Mouse (Mus musculus) retina, embryonic 14.5 days (tissue): ENCODE measurements at regions not wholly inside any gene's neighbourhood (a gene's known extent, or its start where the extent isn't known, plus 50 kb on each side); places are given as distances from the start of the nearest gene placed in this dataset.

ENCODE experiments used
- DNase-seq: peaks from one replicate; pipeline ENCODE4 v3.0.0-alpha.2; 2015; ENCODE audit warnings: low spot score

DNA sequence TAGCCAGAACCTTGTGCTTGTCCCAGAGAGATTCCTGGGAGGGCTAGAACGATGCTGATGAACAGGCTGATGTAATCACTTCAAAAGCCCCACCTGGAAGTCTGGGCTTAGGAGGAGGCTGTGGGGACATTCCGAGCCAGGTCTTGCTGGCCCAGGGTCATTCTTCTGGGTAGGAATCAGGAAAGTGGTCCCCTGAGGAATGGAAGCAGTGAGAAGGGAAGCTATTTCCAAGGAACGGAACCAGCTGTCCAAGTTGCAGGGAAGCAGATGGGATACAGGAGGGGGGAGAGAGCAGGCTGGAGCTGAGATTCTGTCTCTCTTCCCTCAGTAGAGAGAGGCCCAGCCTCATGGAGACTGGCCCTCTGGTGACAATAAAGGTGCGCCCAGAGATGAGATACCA, 243.9 kb downstream of the Tcf7l2 start:
- no peak for DNase-seq

DNA sequence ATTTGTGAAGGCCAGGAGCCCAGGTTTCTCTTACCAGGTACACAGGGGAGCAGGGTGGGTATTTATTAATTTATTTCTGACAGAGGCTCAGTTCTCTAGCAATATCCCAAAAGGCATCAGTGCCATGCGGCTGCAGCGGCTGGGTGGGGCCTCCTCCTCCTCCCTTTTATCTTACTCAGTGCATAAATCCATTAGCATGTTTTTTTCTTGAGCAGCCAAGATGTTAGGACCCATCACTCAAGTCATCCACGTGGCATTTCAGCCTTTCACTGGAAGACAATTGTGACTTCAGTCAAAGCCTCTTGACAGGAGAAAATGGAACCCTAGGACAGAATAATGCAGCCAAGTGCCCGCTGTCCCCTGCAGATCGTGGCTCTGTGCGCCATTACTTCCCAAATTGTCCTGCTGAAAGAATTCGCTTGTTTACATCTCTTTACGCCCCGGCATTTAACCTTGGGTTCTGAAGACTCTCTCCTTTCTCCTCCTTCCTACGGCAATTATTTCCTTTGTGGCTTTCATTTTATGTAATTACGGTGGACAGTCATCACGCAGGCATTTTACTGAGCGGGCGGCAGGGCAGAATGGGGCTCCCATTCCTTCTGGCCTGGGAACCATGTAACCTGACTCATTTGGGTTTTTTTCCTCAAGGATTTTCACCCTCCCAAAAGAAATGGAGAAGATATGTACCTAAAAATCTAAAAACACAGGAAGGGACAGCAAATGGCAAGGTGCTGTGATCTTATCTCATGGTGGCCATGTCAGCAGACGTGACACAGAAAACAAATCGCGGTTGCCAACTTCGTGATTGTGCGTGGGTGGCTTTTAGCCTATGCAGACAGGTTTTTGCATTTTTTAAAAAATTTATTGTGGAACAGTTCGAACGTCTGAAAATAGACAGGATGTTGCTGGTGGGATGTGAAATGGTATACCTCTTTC, 250.4 kb downstream of the Tcf7l2 start:
- DNase-seq: no peak

- no peak for DNase-seq
Observed at GRCm38 (mm10) chr19:55992727-55993066, 251.1 kb downstream of the Tcf7l2 start.

GRCm38 (mm10) chr19:55995721-55996120, 254.1 kb downstream of the Tcf7l2 start:
- no peak for DNase-seq

DNA sequence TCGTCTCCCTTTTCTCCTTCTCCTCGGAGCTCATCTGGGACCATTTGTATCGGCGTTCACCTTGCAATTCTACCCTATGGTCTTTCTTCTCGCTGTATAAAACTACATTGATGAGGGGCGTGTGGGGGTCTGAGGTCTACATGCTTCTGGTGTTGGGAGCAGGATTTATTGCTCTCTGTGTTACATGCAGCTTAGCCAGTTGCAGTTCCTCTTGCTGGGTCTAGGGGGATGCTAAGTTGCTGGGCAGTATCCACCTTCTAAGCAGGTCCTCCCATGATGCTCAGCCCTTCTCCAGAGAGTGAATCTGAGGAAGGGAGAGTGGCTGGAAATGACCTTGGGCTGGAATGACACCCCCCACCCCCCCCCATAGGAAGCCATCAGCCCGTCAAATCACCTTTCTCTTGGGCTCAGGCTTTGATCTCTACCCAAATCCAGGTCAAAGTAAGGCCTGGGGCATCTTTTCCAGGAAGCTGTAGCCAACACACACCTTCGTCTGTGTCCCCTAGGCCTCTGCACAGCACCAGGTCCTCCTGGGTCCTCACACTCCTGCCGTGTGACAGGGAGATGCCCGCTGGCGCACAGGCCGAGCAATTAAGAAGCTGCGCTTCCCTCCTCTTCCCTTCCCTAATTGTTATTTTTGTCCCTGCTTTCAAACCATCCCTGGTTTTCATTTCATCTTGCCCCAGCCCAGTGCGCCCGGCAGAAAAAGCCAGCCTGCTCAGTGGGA, 257.0 kb downstream of the Tcf7l2 start:
- peak; percentile 57 for DNase-seq

- DNase-seq: no peak
Observed at GRCm38 (mm10) chr19:55999409-55999808, 257.8 kb downstream of the Tcf7l2 start.

DNA sequence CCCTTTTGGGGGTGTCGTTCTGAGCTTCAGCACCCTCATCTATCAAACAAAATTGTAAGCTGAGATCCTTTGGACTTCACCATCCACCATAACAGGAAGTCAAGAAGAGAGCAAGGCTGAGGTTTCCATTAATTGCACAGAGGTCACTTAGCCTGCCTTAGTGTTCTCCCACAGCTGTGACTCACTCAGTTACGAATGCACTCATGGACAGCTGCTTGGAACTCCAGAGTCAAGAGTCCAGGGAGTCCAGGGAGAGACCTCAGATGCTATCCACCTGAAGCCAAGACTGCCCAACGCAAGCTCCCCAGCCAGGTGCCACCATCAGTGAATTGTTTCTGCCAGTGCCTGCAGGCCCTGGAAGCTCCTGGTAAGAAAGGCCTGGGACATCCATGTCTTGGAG, 259.8 kb downstream of the Tcf7l2 start:
- DNase-seq: no peak

- DNase-seq: no peak
Observed at GRCm38 (mm10) chr19:56005886-56006285, 264.3 kb downstream of the Tcf7l2 start.

DNA sequence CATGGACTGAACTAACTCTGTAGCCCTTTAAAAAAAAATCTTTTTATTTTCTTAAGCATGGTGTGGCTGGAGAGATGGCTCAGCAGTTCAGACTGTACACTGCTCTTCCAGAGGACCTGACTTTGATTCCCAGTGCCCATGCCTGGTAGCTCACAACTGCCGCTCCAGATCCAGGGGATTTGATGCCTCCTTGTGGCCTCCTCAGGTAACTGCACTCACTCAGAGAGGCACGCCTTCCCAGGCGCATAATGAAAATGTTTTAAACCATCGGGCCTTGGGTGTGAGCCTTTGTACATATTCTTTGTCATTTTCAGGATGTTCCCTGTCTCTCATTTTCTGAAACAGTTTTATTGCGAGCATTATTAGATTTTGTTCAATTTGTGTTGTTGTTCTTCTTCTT, 265.8 kb downstream of the Tcf7l2 start:
- DNase-seq: no peak

DNA sequence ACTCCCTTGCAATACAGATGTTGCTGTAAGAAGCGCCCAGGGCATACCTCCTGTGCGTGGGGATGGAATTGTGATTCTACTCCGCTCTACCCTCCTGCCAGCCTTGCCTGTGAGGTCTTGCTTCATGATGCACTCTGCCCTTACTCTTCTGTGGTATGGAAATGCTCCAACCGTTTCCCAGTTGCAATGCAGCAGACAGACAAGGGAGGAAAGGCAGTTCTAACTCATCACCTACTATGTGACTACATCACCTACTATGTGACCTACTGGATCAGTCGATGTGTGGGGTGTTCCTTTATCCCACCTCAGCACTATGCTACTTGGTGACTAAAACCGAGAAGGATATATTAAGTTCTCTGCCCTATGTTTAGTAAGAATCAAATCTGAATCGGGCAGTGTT, 269.1 kb downstream of the Tcf7l2 start:
- no peak for DNase-seq

GRCm38 (mm10) chr19:56011292-56011691, 269.7 kb downstream of the Tcf7l2 start:
- DNase-seq: no peak

DNA sequence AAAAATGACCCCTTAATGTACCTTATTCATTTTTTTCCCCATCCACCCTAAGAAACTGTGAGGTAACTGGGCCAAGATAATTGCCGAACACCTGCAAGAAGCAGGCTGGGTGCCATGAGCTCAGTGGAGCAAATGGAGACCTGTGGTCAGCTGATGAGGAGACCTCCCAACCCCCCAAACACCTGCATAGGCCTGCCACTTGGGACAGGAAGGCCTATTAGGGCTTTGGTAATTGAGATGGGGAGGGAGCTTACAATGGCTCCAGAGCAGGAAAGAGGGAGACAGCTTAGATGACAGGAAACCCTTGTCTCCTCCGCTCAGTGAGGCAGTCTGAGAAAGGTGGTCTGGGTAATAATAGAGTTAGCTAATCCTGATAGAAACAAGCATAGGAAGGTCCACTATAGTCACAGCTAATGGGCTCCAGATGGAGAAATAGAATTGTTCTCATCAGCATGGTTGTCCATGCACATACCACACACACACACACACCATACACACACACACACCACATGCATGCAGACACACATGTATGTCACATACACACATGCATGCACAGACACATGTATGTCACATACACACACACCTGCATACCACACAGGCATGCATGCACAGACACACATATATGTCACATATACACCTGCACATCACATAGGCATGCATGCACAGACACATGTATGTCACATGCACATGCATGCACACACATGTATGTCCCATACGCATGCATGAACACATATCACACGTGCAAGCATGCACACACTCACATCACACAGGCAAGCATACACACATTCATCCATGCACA, 270.2 kb upstream of the Habp2 start:
- DNase-seq: no peak

DNA sequence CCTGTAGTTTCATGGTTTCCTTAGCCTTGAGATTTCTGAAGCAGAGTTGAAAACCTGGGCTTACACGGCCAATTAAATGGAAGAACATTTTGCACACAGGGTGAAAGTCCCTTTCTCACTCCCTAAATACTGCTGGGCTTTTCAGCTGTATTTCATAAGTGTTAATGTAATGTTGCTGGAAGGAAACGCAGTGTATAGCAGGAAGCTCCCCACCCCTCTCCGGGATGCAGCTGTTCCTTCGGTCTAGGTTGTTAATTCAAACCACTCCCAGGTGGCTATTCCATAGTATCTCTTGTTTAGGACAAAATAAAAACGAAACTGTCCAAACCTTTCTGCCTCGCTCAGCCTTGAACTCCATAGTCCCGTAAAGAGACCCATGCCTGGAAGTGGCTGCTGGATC, 269.4 kb upstream of the Habp2 start:
- DNase-seq: no peak

GRCm38 (mm10) chr19:56019143-56019542, 267.8 kb upstream of the Habp2 start:
- no peak for DNase-seq

- no peak for DNase-seq
Observed at GRCm38 (mm10) chr19:56022348-56022747, 264.6 kb upstream of the Habp2 start.

DNA sequence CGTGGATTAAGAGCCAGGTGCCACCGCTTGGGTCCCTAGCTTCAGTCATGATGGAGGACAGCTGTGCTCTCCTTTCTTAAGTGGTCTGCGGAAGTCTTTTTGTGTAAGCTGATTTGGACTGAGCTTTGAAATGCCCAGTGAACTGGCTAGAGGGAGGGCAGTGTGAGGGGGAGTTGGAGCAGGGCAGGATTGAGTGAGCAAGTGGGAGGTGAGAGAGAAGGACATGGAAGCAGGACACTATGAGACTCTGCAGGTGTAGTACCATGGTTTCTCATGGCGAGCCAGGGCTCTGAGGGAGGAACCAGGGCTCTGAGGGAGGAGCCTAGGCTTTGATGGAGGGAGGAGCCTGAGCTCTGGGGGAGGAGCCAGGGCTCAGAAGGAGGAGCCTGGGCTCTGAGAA, 262.3 kb upstream of the Habp2 start:
- DNase-seq: no peak

DNA sequence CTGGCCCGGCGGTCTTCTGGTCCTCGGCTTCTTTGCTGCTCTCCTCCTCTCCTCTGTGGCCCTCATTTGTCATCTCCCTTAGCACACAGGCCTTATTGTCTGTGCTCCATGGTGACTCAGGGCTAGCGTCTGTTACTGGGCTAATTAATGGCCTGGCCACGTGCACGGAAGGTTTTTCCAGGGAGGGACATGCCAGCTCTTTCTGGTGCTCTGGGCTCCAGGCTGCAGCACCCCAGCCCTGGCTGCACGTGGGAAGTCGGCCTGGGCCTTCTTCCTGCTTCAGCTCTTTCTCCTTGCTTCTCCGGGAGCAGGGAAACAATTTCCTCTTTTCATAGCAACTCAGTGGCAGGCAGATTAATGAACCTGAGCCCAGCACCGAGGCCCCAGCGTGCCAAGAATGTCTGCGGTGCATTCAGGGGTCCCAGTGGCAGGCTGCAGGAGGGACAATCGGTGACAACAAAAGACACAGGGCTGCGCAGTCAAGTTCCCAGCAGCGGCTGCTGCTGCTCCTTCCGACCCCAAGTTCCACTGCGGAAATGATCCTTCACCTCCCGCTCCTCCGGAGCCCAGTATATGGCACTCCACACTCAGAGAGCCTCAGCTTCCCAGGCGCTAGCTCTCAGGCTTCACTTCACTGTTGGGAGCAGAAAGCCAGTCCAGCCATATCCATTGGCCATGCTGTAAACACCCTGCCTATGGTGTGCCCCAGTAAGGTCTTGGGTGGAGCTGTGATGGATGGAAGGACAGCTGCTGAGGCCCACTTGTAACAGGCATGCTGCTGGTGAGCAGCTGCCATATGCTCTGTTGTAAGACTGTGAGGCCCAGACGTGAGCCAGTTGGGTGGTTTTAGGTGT, 257.3 kb upstream of the Habp2 start:
- DNase-seq: peak; percentile 73

DNA sequence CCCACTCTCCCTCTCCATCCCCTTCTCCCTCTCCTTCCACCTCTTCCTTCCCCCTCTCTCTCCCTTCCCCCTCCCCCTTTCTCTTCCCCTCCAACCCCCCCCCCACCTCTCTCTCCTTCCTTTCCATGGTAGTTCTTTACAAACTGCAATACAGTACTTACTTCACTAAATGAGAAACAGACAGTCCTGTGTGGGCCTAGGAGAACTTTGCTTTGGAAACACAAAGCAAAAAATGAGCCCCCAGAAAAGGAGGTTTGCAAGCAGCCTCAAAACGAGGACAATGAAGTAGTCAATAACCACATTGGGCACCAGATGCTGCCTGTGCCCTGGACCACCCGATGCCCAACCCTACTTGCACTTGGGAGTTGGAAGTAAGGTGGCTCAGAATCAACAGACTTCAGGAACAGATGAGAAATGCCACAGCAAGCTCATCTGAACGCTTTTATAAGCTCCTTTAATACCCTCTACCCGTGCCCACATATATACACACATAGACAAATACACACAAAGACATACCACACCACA, 256.5 kb upstream of the Habp2 start:
- peak; percentile 14 for DNase-seq

GRCm38 (mm10) chr19:56034552-56034951, 252.4 kb upstream of the Habp2 start:
- no peak for DNase-seq

DNA sequence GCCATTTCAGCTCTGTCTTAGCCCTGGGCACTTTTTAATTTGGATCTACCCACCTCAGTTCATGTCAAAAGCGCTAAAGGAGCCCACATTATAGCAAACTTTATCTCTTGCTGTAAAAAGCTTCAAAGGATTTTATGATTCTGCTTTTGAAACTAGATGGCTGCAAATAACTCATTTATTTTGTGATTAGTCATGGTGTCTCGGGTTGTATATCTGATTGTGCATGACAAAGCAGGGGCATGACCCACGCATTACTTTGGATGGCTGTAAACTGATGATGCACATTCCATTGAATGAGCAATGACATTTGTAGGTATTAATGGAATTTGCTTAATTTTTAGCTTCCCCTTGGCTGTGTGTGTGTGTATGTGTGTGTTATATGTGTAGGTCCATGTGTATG, 249.4 kb upstream of the Habp2 start:
- no peak for DNase-seq
